Mouse (Mus musculus): ENCODE measurements at regions not wholly inside any gene's neighbourhood (a gene's known extent, or its start where the extent isn't known, plus 50 kb on each side); places are given as distances from the start of the nearest gene placed in this dataset.

- no peak for TF ChIP-seq CTCF (conservative IDR thresholded peaks at IDR 0.05; ENCODE audit: low read length)
- no peak for TF ChIP-seq POU5F1 (IDR thresholded peaks at IDR 0.05; ENCODE audit: borderline replicate concordance, low read length)
These were observed 697.0 kb upstream of the Pkdcc start for GRCm38 (mm10) chr17:82518129-82518528.

Measured in E14TG2a.4 (cell line).